Mouse (Mus musculus) B cell, adult 67 days (primary cell): Measurements from ENCODE around the gene Kif27. TPM values are rescaled to one million over a fixed set of nuclear protein-coding genes. Genes with fewer than 3 reads are reported as not detected.

Source experiments
- total RNA-seq, 2 experiments: library from RNA; stranded (reverse); gene quantifications; 4 replicates each; pipeline ENCODE4 v1.2.4; 2023

Kif27 gene
- under 1 TPM; 0.17 to 0.21 TPM for total RNA-seq

GRCm38 (mm10) chr13:58358629-58359303 is at the start of gene Kif27:
TSS of gene Kif27 (minus strand) at chr13:58359122.

GRCm38 (mm10) chr13:58403243-58403642 is 44.3 kb upstream of the Kif27 start, which contains the start of gene Hnrnpk:
TSS of gene Hnrnpk (minus strand) at chr13:58403343.

GRCm38 (mm10) chr13:58402003-58402743 is 43.3 kb upstream of the Kif27 start, which contains the start of gene Rmi1:
TSS of gene Rmi1 (plus strand) at chr13:58402248.

DNA sequence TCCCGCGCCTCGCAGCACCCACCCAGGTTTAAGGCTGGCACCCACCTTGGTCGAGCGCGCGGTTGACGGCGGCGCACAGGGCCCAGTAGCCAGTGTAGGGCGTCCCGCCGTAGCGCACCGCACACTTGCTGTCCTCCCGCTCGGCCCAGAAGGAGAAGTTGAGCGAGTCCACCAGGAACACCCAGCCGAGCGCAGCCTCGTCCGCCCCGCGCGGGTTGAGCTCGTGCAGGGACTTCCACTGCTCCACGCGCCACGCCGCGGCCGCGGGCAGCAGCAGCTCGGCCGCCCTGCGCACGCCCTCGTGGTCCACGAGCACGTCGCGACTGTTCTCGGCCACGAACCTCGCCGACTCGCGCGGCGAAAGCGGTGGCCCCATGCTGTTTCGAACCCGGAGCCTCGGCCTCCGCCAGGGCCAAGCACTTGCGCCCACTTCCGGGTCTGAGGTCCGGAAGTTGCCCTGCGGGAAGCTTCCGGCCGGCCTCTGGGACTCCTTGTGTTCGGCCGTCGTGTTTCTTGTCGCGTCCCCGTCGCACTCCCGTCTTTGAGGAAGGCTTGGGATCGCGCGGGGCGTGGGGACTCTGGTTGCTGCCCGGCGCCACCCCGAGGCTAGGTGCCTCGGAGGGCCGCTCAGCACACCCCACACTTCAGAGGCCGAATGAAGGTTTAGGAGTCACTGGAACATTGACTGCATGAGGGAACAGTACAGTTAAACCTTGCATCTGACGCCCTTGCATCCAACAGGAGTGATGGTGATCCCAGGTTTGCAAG is 26.0 kb upstream of the Kif27 start, which contains the start of gene 2210016F16Rik:
TSS of gene 2210016F16Rik (minus strand) at position 447 of the 768 bp plus-strand sequence.

DNA sequence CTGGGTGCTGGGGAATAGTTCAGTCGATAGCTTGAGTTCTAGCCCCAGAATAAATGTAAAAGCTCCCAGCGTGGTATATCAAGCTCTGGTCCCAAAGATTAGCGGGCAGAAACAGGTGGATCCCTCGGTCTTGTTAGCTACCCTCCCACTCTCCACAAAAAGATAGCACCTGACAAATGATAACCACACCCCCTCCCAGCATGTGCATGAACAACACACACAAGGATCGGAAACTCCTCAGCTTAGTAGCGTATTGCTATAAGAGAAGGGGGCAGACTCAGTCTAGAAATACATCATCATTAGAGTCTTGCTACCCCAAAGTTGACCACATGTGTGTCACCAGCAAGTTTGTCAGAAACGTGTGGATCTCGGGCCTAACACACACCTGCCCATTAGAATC is 83.3 kb downstream of the Kif27 start, which contains the start of gene Gkap1:
TSS of gene Gkap1 (minus strand) at position 101 of the 400 bp plus-strand sequence.

Other genes starting within 250 kb of the Kif27 start
- gene Klhl3, start 245.5 kb downstream of the Kif27 start, total RNA-seq: under 1 TPM in 1 of 2 experiments, not detected in 1; 0.12 TPM
- gene Hnrnpa0, start 230.6 kb downstream of the Kif27 start, total RNA-seq: 100 to 1,000 TPM; 136 to 148 TPM
- gene Idnk, start 201.5 kb downstream of the Kif27 start, total RNA-seq: 10 to 100 TPM; 79.4 to 82.9 TPM
- gene Ubqln1, start 143.5 kb downstream of the Kif27 start, total RNA-seq: 100 to 1,000 TPM in 1 of 2 experiments, 10 to 100 TPM in 1; 86.9 to 115 TPM
- 1 to 10 TPM; 4.5 to 6.5 TPM for gene Gkap1, start 83.4 kb downstream of the Kif27 start, total RNA-seq
- 10 to 100 TPM; 12.1 to 17.6 TPM for gene 2210016F16Rik, start 26.1 kb upstream of the Kif27 start, total RNA-seq
- gene Rmi1, start 43.1 kb upstream of the Kif27 start, total RNA-seq: 10 to 100 TPM; 58.8 to 66.0 TPM
- 1,000 to 10,000 TPM; 1,318 to 1,320 TPM for gene Hnrnpk, start 44.2 kb upstream of the Kif27 start, total RNA-seq